Mouse (Mus musculus): ENCODE data around the gene Pop5. TPM values are rescaled to one million over a fixed set of nuclear protein-coding genes. Genes with fewer than 3 reads are reported as not detected.

Gene Pop5
- total RNA-seq, 2 experiments from 2014 or later: 21.1 to 26.1 TPM

Other genes with a start within 250 kb of the Pop5 start
- 10 to 100 TPM; 52.1 to 53.3 TPM for gene Sppl3, start 224.7 kb upstream of the Pop5 start, total RNA-seq (2021)
- gene Gm10401, start 137.5 kb upstream of the Pop5 start, total RNA-seq (2021): not detected
- gene Acads, start 116.5 kb upstream of the Pop5 start, total RNA-seq (2021): 100 to 1,000 TPM; 153 to 165 TPM
- 10 to 100 TPM; 21.7 to 25.9 TPM for gene Unc119b, start 100.9 kb upstream of the Pop5 start, total RNA-seq (2021)
- gene Mlec, start 77.7 kb upstream of the Pop5 start, total RNA-seq (2021): 100 to 1,000 TPM; 104 to 111 TPM
- 1 to 10 TPM; 5.5 to 6.6 TPM for gene Cabp1, start 41.5 kb upstream of the Pop5 start, total RNA-seq (2021)
- gene Rnf10, start 37.1 kb downstream of the Pop5 start, total RNA-seq (2021): 100 to 1,000 TPM; 277 to 284 TPM
- 100 to 1,000 TPM; 113 to 117 TPM for gene Coq5, start 43.8 kb downstream of the Pop5 start, total RNA-seq (2021)
- gene Dynll1, start 65.2 kb downstream of the Pop5 start, total RNA-seq (2021): 100 to 1,000 TPM; 318 to 355 TPM
- gene Srsf9, start 91.3 kb downstream of the Pop5 start, total RNA-seq (2021): 10 to 100 TPM; 39.1 to 42.4 TPM
- 10 to 100 TPM; 17.3 to 19.3 TPM for gene Gatc, start 105.3 kb downstream of the Pop5 start, total RNA-seq (2021)
- 10 to 100 TPM; 23.4 to 26.8 TPM for gene Triap1, start 105.4 kb downstream of the Pop5 start, total RNA-seq (2021)
- 100 to 1,000 TPM; 619 to 662 TPM for gene Cox6a1, start 113.1 kb downstream of the Pop5 start, total RNA-seq (2021)
- gene Msi1, start 193.8 kb downstream of the Pop5 start, total RNA-seq (2021): 1 to 10 TPM; 6.2 to 7.7 TPM
- not detected for gene Pla2g1b, start 230.4 kb downstream of the Pop5 start, total RNA-seq (2021)
- 10 to 100 TPM; 10.5 to 12.7 TPM for gene Sirt4, start 248.9 kb downstream of the Pop5 start, total RNA-seq (2021)